Mouse (Mus musculus) ES-Bruce4 (cell line): ENCODE measurements around the gene Crabp2.

ENCODE experiments used
- CTCF ChIP-seq: IDR thresholded peaks from one replicate; pipeline ENCODE4 v1.8.1; 2011; ENCODE audit warnings: low read depth, low read length
- EP300 ChIP-seq: IDR thresholded peaks from 2 replicates; pipeline ENCODE4 v1.6.1; 2011; ENCODE audit warnings: low read depth, low read length; ENCODE audit not compliant: insufficient read depth
- POLR2A ChIP-seq: IDR thresholded peaks from one replicate; pipeline ENCODE4 v1.8.1; 2011; ENCODE audit warnings: low read length; ENCODE audit not compliant: insufficient read depth

DNA sequence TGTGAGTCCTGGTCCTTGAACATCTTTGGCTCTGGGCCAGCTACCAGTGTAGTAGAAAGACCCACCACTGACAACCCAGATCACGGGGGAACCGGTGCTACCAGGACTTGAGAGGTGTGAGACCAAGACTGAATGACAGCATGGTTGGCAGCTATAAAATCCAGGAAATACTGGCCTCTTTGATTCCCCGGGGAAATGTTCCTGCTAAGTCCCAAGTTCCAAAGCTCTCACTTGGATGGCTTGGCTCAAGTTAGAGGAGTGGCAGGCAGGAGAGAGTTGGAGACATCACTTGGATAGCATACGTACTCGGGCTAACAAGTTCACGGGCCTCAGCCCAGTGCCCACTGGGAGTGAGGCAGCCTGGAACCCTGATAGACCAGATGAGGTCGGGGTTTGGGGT, 4.9 kb upstream of the Crabp2 start:
- TF ChIP-seq CTCF (no peak), POLR2A (no peak), EP300 (no peak)
